Mouse (Mus musculus): Measurements from ENCODE around the gene Atg16l2. TPM values are rescaled to one million over a fixed set of nuclear protein-coding genes. Genes with fewer than 3 reads are reported as not detected.
A peak's percentile ranks its signal among the peaks of the same experiment; 100 is the strongest.

Atg16l2 gene
- polyA plus RNA-seq, 1 experiment from 2014 or later: 12.7 TPM

DNA sequence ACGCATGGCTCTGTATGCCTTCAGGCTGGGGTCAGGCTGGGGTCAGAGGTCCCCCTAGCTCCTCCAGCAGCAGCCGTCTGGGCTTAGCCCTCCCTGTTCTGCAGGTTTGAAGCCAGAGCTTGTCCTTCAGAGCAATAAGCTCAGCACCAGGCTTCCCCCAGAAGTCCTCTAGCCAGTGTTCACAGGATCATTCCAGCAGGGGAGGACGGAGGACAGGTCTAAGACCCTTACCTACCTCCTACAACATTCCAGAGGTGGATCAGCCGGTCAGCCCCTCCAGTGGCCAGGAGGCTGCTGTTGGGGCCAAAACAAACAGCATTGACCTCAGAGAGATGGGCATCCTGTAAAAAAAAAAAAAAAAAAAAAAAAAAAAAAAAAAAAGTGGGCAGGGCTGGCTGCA is 8.9 kb downstream of the Atg16l2 start:
- 48% methylated on average over 4 of the region's 4 CpGs for WGBS
- no peaks in the 10 kb centered on the region for H3K9me3 ChIP-seq (ENCODE audit: control insufficient read depth, low read length)
- DNase-seq (ENCODE audit: low spot score): no peak
- no peak overlapping the region for H3K9ac ChIP-seq (ENCODE audit: low read length)
- no peaks in the 10 kb centered on the region for H3K27me3 ChIP-seq (replicated peaks; ENCODE audit: control insufficient read depth, insufficient read depth, low read length)
- no peak for ATAC-seq (replicated peaks; ENCODE audit: low FRiP score, low TSS enrichment, low read depth)
- H3K27ac ChIP-seq (ENCODE audit: low read depth): no peak overlapping the region
- peaks cover 28% of the 10 kb centered on the region for H3K36me3 ChIP-seq (ENCODE audit: control insufficient read depth, insufficient read depth, low read length)
- H3K4me3 ChIP-seq (ENCODE audit: low read depth, low read length): no peak overlapping the region
- H3K4me1 ChIP-seq (replicated peaks; ENCODE audit: control insufficient read depth, insufficient read depth, low read length): peaks cover 10% of the 10 kb centered on the region
- H3K4me2 ChIP-seq (ENCODE audit: low read length): no peak overlapping the region

DNA sequence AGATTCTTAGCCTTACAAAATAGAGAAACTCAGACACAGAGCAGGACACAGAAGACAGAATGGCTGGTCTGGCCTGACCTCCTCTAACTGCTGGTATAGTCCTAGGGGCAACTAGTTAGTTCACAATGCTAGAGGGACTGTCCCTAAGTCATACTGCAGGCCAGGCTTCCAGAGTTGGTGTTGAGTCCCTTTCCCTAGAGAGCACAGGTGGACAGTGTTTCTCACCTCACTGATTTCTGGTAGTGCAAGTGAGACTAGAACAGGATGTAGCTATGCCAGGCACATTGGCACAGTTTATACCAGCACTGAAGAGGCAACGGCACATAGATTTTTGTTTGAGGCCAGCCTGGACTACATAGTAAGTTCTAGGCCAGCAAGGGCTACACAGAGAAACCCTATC is 9.4 kb downstream of the Atg16l2 start:
- no peak overlapping the region for H3K4me2 ChIP-seq (ENCODE audit: low read length)
- H3K9me3 ChIP-seq (ENCODE audit: control insufficient read depth, low read length): no peaks in the 10 kb centered on the region
- DNase-seq (ENCODE audit: low spot score) (no peak), ATAC-seq (replicated peaks; ENCODE audit: low FRiP score, low TSS enrichment, low read depth) (no peak)
- H3K9ac ChIP-seq (ENCODE audit: low read length): no peak overlapping the region
- H3K27me3 ChIP-seq (replicated peaks; ENCODE audit: control insufficient read depth, insufficient read depth, low read length): no peaks in the 10 kb centered on the region
- no peak overlapping the region for H3K27ac ChIP-seq (ENCODE audit: low read depth)
- H3K4me1 ChIP-seq (replicated peaks; ENCODE audit: control insufficient read depth, insufficient read depth, low read length): peaks cover 10% of the 10 kb centered on the region
- H3K36me3 ChIP-seq (ENCODE audit: control insufficient read depth, insufficient read depth, low read length): peaks cover 28% of the 10 kb centered on the region
- no peak overlapping the region for H3K4me3 ChIP-seq (ENCODE audit: low read depth, low read length)
- WGBS: 84% methylated on average over 1 of the region's 1 CpGs

DNA sequence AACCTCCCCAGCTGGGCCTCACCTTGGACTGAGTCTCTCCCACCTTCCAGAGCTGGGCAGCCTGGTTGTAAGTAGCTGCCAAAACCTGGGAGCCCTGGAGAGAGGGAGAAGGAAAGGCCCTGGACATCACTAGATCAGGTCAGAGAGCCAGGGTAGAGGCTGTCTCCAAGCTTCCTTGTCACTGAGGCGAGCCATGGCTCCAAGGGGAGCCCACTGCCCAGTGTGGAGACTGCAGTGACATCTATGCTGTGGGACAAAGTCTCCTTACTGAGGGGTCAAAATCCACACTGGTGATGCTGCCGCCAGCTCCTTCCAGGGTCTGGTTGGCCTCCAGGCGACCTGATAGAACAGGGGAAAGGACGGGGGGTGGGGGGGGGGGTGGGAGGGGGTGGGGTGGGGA is 10.0 kb downstream of the Atg16l2 start:
- peaks cover 28% of the 10 kb centered on the region for H3K36me3 ChIP-seq (ENCODE audit: control insufficient read depth, insufficient read depth, low read length)
- ATAC-seq (replicated peaks; ENCODE audit: low FRiP score, low TSS enrichment, low read depth): no peak
- no peak overlapping the region for H3K9ac ChIP-seq (ENCODE audit: low read length)
- H3K27me3 ChIP-seq (replicated peaks; ENCODE audit: control insufficient read depth, insufficient read depth, low read length): no peaks in the 10 kb centered on the region
- 78% methylated on average over 3 of the region's 4 CpGs for WGBS
- no peak overlapping the region for H3K4me2 ChIP-seq (ENCODE audit: low read length)
- H3K4me1 ChIP-seq (replicated peaks; ENCODE audit: control insufficient read depth, insufficient read depth, low read length): peaks cover 8% of the 10 kb centered on the region
- no peaks in the 10 kb centered on the region for H3K9me3 ChIP-seq (ENCODE audit: control insufficient read depth, low read length)
- H3K4me3 ChIP-seq (ENCODE audit: low read depth, low read length): no peak overlapping the region
- no peak overlapping the region for H3K27ac ChIP-seq (ENCODE audit: low read depth)
- DNase-seq (ENCODE audit: low spot score): no peak

DNA sequence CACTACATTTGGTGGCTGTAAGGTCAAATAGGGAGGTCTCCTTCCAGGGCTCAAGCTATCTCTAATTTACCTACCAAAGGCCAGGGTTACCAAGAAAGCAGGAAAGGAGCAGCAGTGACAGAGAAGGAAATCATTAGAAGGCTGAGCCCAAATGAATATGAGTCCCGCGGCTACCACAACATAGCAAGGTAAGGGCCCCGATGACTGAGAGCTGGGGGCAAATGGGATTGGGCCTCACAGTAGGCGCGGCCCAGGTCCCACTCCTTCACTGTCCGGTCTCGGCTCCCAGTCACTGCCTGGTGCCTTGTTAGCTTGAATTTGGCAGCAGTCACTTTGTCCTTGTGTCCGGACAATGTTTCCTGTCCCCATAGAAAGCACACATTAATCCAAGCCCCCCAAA is 10.4 kb downstream of the Atg16l2 start:
- WGBS: 88% methylated on average over 8 of the region's 8 CpGs

DNA sequence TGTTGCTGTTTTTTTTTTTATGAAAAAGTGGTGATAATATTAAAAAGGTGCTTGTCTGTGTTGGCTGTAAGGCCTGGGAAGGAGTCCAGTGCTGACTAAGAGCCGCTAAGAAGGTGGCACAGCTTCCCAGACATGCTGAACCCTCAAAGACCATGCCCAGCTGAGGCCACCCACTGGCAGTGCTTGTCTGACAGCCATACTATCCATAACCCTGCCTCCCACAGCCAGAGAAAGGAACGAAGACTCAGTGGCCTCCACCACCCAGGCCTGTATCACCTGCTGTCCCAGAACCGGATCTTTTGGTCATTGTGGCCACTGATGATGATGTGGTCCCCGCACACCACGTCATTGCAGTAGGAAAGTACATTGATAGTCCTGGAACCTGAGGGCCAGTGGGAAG is 10.8 kb downstream of the Atg16l2 start:
- no peak for DNase-seq (ENCODE audit: low spot score)

More for the DNA sequence above, 10.4 kb downstream of the Atg16l2 start:
- no peak for DNase-seq (ENCODE audit: low spot score)
- Histone ChIP-seq H3K4me2 (ENCODE audit: low read length) (no peak overlapping the region), H3K9me3 (ENCODE audit: control insufficient read depth, low read length) (no peaks in the 10 kb centered on the region), H3K36me3 (ENCODE audit: control insufficient read depth, insufficient read depth, low read length) (peaks cover 32% of the 10 kb centered on the region), H3K27ac (ENCODE audit: low read depth) (no peak overlapping the region), H3K9ac (ENCODE audit: low read length) (no peak overlapping the region), H3K4me1 (replicated peaks; ENCODE audit: control insufficient read depth, insufficient read depth, low read length) (peaks cover 4% of the 10 kb centered on the region), H3K4me3 (ENCODE audit: low read depth, low read length) (no peak overlapping the region), H3K27me3 (replicated peaks; ENCODE audit: control insufficient read depth, insufficient read depth, low read length) (no peaks in the 10 kb centered on the region)
- ATAC-seq (replicated peaks; ENCODE audit: low FRiP score, low TSS enrichment, low read depth): no peak

DNA sequence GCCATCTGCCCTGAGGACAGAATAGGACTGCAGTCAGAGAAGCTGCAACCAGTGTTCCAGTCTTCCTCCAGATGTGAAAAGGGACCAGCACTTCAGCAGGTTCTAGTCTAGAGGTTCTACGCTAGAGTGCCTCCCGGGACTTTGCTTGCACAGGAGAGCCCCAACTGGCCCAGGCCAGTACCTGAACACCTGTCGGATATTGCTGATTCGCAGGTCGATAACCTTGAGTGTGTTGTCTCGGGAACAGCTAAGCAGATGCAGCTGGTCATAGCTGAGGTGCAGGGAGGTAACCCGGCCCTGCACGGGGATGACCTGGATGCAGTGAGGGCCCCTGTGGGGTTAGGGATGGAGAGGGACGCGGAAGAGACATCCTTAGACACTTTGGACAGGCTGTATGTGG is 11.7 kb downstream of the Atg16l2 start:
- Histone ChIP-seq H3K27ac (ENCODE audit: low read depth) (no peak overlapping the region), H3K4me2 (ENCODE audit: low read length) (no peak overlapping the region), H3K36me3 (ENCODE audit: control insufficient read depth, insufficient read depth, low read length) (peaks cover 44% of the 10 kb centered on the region), H3K4me3 (ENCODE audit: low read depth, low read length) (no peak overlapping the region), H3K4me1 (replicated peaks; ENCODE audit: control insufficient read depth, insufficient read depth, low read length) (no peaks in the 10 kb centered on the region), H3K27me3 (replicated peaks; ENCODE audit: control insufficient read depth, insufficient read depth, low read length) (no peaks in the 10 kb centered on the region), H3K9ac (ENCODE audit: low read length) (no peak overlapping the region), H3K9me3 (ENCODE audit: control insufficient read depth, low read length) (no peaks in the 10 kb centered on the region)
- 88% methylated on average over 10 of the region's 10 CpGs for WGBS
- DNase-seq (ENCODE audit: low spot score): no peak
- no peak for ATAC-seq (replicated peaks; ENCODE audit: low FRiP score, low TSS enrichment, low read depth)

More for the DNA sequence above, 10.8 kb downstream of the Atg16l2 start:
- Histone ChIP-seq H3K4me2 (ENCODE audit: low read length) (no peak overlapping the region), H3K4me3 (ENCODE audit: low read depth, low read length) (no peak overlapping the region), H3K27ac (ENCODE audit: low read depth) (no peak overlapping the region), H3K4me1 (replicated peaks; ENCODE audit: control insufficient read depth, insufficient read depth, low read length) (no peaks in the 10 kb centered on the region), H3K9me3 (ENCODE audit: control insufficient read depth, low read length) (no peaks in the 10 kb centered on the region), H3K27me3 (replicated peaks; ENCODE audit: control insufficient read depth, insufficient read depth, low read length) (no peaks in the 10 kb centered on the region), H3K36me3 (ENCODE audit: control insufficient read depth, insufficient read depth, low read length) (peaks cover 36% of the 10 kb centered on the region), H3K9ac (ENCODE audit: low read length) (no peak overlapping the region)
- ATAC-seq (replicated peaks; ENCODE audit: low FRiP score, low TSS enrichment, low read depth): no peak
- 94% methylated on average over 5 of the region's 5 CpGs for WGBS

DNA sequence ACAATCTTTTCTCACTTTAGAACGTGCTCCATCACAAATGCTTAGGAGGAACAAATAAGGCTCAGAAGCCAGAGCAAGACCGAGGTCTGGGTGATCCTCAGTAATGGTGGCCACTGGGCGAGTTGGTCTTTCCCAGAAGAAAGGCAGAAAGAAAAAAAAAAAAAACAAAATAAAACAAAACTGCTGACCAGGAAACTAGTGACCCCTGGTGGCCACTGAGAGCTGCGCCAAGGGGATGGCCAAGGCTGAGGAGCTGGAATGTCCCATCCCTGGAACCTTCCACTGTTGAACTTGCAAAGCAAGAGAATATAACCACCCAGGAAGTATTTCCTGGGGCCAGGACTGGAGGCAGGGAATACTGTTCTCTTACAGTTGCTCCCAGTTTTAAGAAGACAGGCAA is 13.6 kb downstream of the Atg16l2 start:
- no peak overlapping the region for H3K27ac ChIP-seq (ENCODE audit: low read depth)

DNA sequence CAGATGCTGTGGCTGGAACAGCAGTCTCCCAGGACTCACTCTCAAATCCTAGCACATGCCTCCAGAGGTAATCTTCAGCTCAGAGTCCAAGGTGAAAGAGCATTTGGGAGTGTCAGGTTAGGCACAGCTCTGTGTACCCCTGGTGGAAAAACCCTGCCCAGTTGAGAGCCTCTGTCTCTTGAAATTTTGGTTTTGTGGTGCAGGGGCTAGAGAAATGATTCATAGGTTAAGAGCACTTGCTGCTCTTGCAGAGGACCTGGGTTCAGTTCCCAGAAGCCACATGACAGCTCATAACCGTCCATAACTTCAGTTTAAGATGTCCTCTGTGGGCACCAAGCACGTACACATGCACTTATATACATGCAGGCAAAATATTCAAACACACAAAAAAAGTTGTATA is 14.2 kb downstream of the Atg16l2 start:
- no peak overlapping the region for H3K9ac ChIP-seq (ENCODE audit: low read length)
- ATAC-seq (replicated peaks; ENCODE audit: low FRiP score, low TSS enrichment, low read depth) (no peak), DNase-seq (ENCODE audit: low spot score) (no peak)
- H3K9me3 ChIP-seq (ENCODE audit: control insufficient read depth, low read length): no peaks in the 10 kb centered on the region
- H3K36me3 ChIP-seq (ENCODE audit: control insufficient read depth, insufficient read depth, low read length): peaks cover 68% of the 10 kb centered on the region
- H3K4me1 ChIP-seq (replicated peaks; ENCODE audit: control insufficient read depth, insufficient read depth, low read length): no peaks in the 10 kb centered on the region
- WGBS: 78% methylated on average over 2 of the region's 2 CpGs
- no peak overlapping the region for H3K4me3 ChIP-seq (ENCODE audit: low read depth, low read length)
- H3K27ac ChIP-seq (ENCODE audit: low read depth): no peak overlapping the region
- no peaks in the 10 kb centered on the region for H3K27me3 ChIP-seq (replicated peaks; ENCODE audit: control insufficient read depth, insufficient read depth, low read length)
- no peak overlapping the region for H3K4me2 ChIP-seq (ENCODE audit: low read length)

More for the DNA sequence above, 13.6 kb downstream of the Atg16l2 start:
- no peak for ATAC-seq (replicated peaks; ENCODE audit: low FRiP score, low TSS enrichment, low read depth)
- Histone ChIP-seq H3K4me1 (replicated peaks; ENCODE audit: control insufficient read depth, insufficient read depth, low read length) (no peaks in the 10 kb centered on the region), H3K9me3 (ENCODE audit: control insufficient read depth, low read length) (no peaks in the 10 kb centered on the region), H3K27me3 (replicated peaks; ENCODE audit: control insufficient read depth, insufficient read depth, low read length) (no peaks in the 10 kb centered on the region), H3K36me3 (ENCODE audit: control insufficient read depth, insufficient read depth, low read length) (peaks cover 62% of the 10 kb centered on the region), H3K9ac (ENCODE audit: low read length) (no peak overlapping the region), H3K4me2 (ENCODE audit: low read length) (no peak overlapping the region), H3K4me3 (ENCODE audit: low read depth, low read length) (no peak overlapping the region)
- WGBS: 34% methylated on average over 4 of the region's 4 CpGs
- peak; percentile 80 for DNase-seq (ENCODE audit: low spot score)

DNA sequence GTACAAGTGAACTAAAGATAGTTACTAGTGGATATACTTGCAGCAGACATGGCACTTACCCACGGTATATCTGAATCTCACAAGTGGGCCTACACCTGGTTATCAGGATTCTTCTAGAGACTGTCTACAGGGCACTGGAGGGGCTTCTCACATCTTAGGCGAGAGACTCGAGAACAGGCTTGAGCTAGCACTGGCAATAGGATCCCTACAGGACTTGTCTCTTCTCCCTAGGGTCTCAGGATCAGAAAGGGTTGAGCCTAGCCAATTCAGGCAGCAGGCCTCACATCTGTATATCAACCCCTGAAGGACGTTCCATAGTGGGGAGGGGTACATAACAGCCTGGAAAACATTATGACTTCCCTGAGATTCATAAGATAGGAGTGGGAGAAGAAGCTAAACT is 15.2 kb downstream of the Atg16l2 start:
- WGBS: 84% methylated on average over 4 of the region's 4 CpGs
- H3K4me1 ChIP-seq (replicated peaks; ENCODE audit: control insufficient read depth, insufficient read depth, low read length): no peaks in the 10 kb centered on the region
- ATAC-seq (replicated peaks; ENCODE audit: low FRiP score, low TSS enrichment, low read depth) (no peak), DNase-seq (ENCODE audit: low spot score) (no peak)
- peaks cover 76% of the 10 kb centered on the region for H3K36me3 ChIP-seq (ENCODE audit: control insufficient read depth, insufficient read depth, low read length)
- H3K27me3 ChIP-seq (replicated peaks; ENCODE audit: control insufficient read depth, insufficient read depth, low read length): no peaks in the 10 kb centered on the region
- no peak overlapping the region for H3K9ac ChIP-seq (ENCODE audit: low read length)
- H3K9me3 ChIP-seq (ENCODE audit: control insufficient read depth, low read length): no peaks in the 10 kb centered on the region
- no peak overlapping the region for H3K4me2 ChIP-seq (ENCODE audit: low read length)
- H3K4me3 ChIP-seq (ENCODE audit: low read depth, low read length): no peak overlapping the region
- no peak overlapping the region for H3K27ac ChIP-seq (ENCODE audit: low read depth)

All from intestine, embryonic 14.5 days (tissue).